ENCODE assay signal across 9 mouse cellular contexts in genomic region chr2:93811812-93812211, GRCm38 (mm10). TPM values are rescaled to one million over a fixed set of nuclear protein-coding genes. Genes with fewer than 3 reads are reported as not detected.
DNase-seq lines count a peak whose midpoint lies in the region; ATAC-seq and TF ChIP-seq lines count a peak whose summit lies in the region.
"Had no signal": no experiment of that assay in that cellular context is flagged by ENCODE, and none has a peak within 500 bp of the region (broad histone marks: within the 10 kb centered on the region; RNA-seq: fewer than 3 reads in every experiment).

No protein-coding gene starts in this region.

- H3K9ac ChIP-seq in embryonic facial prominence, embryonic 14.5 days (ENCODE audit: low read depth, low read length): no peak overlapping the region
- no peak overlapping the region for H3K9ac ChIP-seq in liver, adult 2 months (ENCODE audit: low read depth, low read length)

- no peaks in the 10 kb centered on the region for H3K9me3 ChIP-seq in embryonic facial prominence, embryonic 14.5 days (ENCODE audit: control insufficient read depth, low read length)

- peaks cover 63% of the 10 kb centered on the region for H3K36me3 ChIP-seq in embryonic facial prominence, embryonic 14.5 days (ENCODE audit: control insufficient read depth, insufficient read depth, low read length)
- peaks cover 12% of the 10 kb centered on the region; the same call in 1 of the 2 replicates for H3K36me3 ChIP-seq in liver, adult 2 months (ENCODE audit: control insufficient read depth, insufficient read depth, low read length)

- no peak overlapping the region for H3K27ac ChIP-seq in left cerebral cortex, adult 2 months
- H3K27ac ChIP-seq in bone marrow, adult 2 months (ENCODE audit: control insufficient read depth, insufficient read depth, low read depth, low read length, poor library complexity): no peak overlapping the region
- no peak overlapping the region for H3K27ac ChIP-seq in embryonic facial prominence, embryonic 14.5 days (replicated peaks; ENCODE audit: low read depth, low read length)
- H3K27ac ChIP-seq in liver, adult 2 months (replicated peaks; ENCODE audit: insufficient read depth, low read depth, low read length): no peak overlapping the region

- no peak for TF ChIP-seq POLR2A in bone marrow, adult 2 months (IDR thresholded peaks at IDR 0.05; ENCODE audit: borderline replicate concordance, control insufficient read depth, low read depth, low read length)
- TF ChIP-seq POLR2A in liver, adult 2 months (IDR thresholded peaks at IDR 0.05; ENCODE audit: extremely low read depth, insufficient read depth, low read length): no peak

- no peak overlapping the region for H3K4me2 ChIP-seq in embryonic facial prominence, embryonic 14.5 days (ENCODE audit: low read depth, low read length)

- WGBS in bone marrow, adult 2 months: 29% methylated on average over 4 of the region's 4 CpGs
- WGBS in embryonic facial prominence, embryonic 14.5 days: 28% methylated on average over 4 of the region's 4 CpGs
- WGBS in liver, adult 2 months: 34% methylated on average over 4 of the region's 4 CpGs

- H3K4me1 ChIP-seq in bone marrow, adult 2 months (ENCODE audit: control insufficient read depth, insufficient read depth, low read length): no peaks in the 10 kb centered on the region
- H3K4me1 ChIP-seq in embryonic facial prominence, embryonic 14.5 days (ENCODE audit: control insufficient read depth, insufficient read depth, low read length): no peaks in the 10 kb centered on the region
- no peaks in the 10 kb centered on the region for H3K4me1 ChIP-seq in liver, adult 2 months (ENCODE audit: control insufficient read depth, insufficient read depth, low read length)

- H3K4me3 ChIP-seq in left cerebral cortex, adult 2 months: no peak overlapping the region
- no peak overlapping the region for H3K4me3 ChIP-seq in bone marrow, adult 2 months (replicated peaks; ENCODE audit: control insufficient read depth, low read depth, low read length)
- H3K4me3 ChIP-seq in embryonic facial prominence, embryonic 14.5 days (ENCODE audit: low read depth, low read length): no peak overlapping the region
- H3K4me3 ChIP-seq in liver, adult 2 months (ENCODE audit: insufficient read depth, low read depth, low read length): no peak overlapping the region

- intact Hi-C loops in left cerebral cortex, adult 2 months (cut with DNase I): loop anchor here (10.0 kb wide), 1 partner anchor 337 kb away; no protein-coding TSS in a partner anchor

- H3K79me2 ChIP-seq in liver, adult 2 months (ENCODE audit: control insufficient read depth, insufficient read depth, low read length): no peaks in the 10 kb centered on the region; the same call in 1 of the 2 replicates

- DNase-seq in adrenal gland, adult 18-20 months (ENCODE audit: low spot score in 2 of 2): peak; percentile 57 to 71
- DNase-seq in adrenal gland, adult 8-10 months: no peak
- peak; percentile 43 to 64 for DNase-seq in left cerebral cortex, adult 2 months (ENCODE audit: extremely low spot score in 1 of 2, low spot score in 2 of 2)
- no peak for DNase-seq in left cerebral cortex, adult 11 months (ENCODE audit: low spot score)
- DNase-seq in embryonic facial prominence, embryonic 14.5 days (ENCODE audit: low spot score): peak; percentile 43
- DNase-seq in liver, adult 2 months (ENCODE audit: extremely low read depth, low read depth, low spot score): peak; percentile 31
- peak; percentile 34 for DNase-seq in skeletal muscle tissue, adult 2 months (ENCODE audit: low read depth, low spot score)

- ATAC-seq in embryonic facial prominence, embryonic 14.5 days (ENCODE audit: low read depth): no peak

- H3K27me3 ChIP-seq in embryonic facial prominence, embryonic 14.5 days (replicated peaks; ENCODE audit: control insufficient read depth, insufficient read depth, low read length): no peaks in the 10 kb centered on the region
- H3K27me3 ChIP-seq in liver, adult 2 months (ENCODE audit: control insufficient read depth, insufficient read depth, low read length): no peaks in the 10 kb centered on the region

- TF ChIP-seq CTCF in left cerebral cortex, adult 2 months (IDR thresholded peaks at IDR 0.05): peak; percentile 95
- TF ChIP-seq CTCF in bone marrow, adult 2 months (IDR thresholded peaks at IDR 0.05; ENCODE audit: control insufficient read depth, insufficient read depth, low read length): peak; percentile 93
- peak; percentile 86 for TF ChIP-seq CTCF in liver, adult 2 months (IDR thresholded peaks at IDR 0.05; ENCODE audit: low read depth, low read length)

RNA-seq across cellular contexts. Expression of gene Ext2, which starts 10.6 kb away (rescaled TPM):
- total RNA-seq in adrenal gland, adult 18-20 months (2021): 10 to 100 TPM; 65.3 to 98.1 TPM
- total RNA-seq in adrenal gland, adult 8-10 months (2022): 100 to 1,000 TPM in 3 of 4 experiments, 10 to 100 TPM in 1; 98.9 to 144 (median 104) TPM
- total RNA-seq in left cerebral cortex, adult 2 months (2021): 10 to 100 TPM; 50.6 to 57.4 TPM
- 6.5 and 10.8 TPM in 2 replicates for polyA plus RNA-seq in bone marrow, adult 2 months (2011; ENCODE audit: insufficient read depth, insufficient read length, low replicate concordance, missing spikeins)
- 115 and 126 TPM in 2 replicates for polyA plus RNA-seq in embryonic facial prominence, embryonic 14.5 days (2014; fragmentation: Nextera tagmentation; extraction: Ambion mirVana)
- total RNA-seq in liver, adult 2 months (2014; rRNA removed): 14.1 and 21.5 TPM in 2 replicates
- 19.1 and 21.6 TPM in 2 replicates for polyA plus RNA-seq in liver, adult 2 months (2012; rRNA removed)

RNA-seq across cellular contexts. Expression of gene Accs, which starts 37.9 kb away (rescaled TPM):
- 1 to 10 TPM; 6.1 to 6.9 TPM for total RNA-seq in adrenal gland, adult 18-20 months (2021)
- 10 to 100 TPM; 11.8 to 20.3 (median 15.2) TPM for total RNA-seq in adrenal gland, adult 8-10 months (2022)
- 1 to 10 TPM; 2.0 to 3.4 TPM for total RNA-seq in left cerebral cortex, adult 2 months (2021)
- polyA plus RNA-seq in bone marrow, adult 2 months (2011; ENCODE audit: insufficient read depth, insufficient read length, low replicate concordance, missing spikeins): 5.9 and 6.3 TPM in 2 replicates
- polyA plus RNA-seq in embryonic facial prominence, embryonic 14.5 days (2014; fragmentation: Nextera tagmentation; extraction: Ambion mirVana): 5.7 and 7.0 TPM in 2 replicates
- 3.4 and 4.1 TPM in 2 replicates for total RNA-seq in liver, adult 2 months (2014; rRNA removed)
- polyA plus RNA-seq in liver, adult 2 months (2012; rRNA removed): 4.0 and 7.2 TPM in 2 replicates

RNA-seq across cellular contexts. Expression of gene Accsl, which starts 57.1 kb away (rescaled TPM):
- under 1 TPM; 0.40 to 0.74 TPM for total RNA-seq in adrenal gland, adult 18-20 months (2021)
- under 1 TPM in 3 of 4 experiments, not detected in 1; 0.25 to 0.49 (median 0.38) TPM for total RNA-seq in adrenal gland, adult 8-10 months (2022)
- under 1 TPM; 0.47 to 0.68 TPM for total RNA-seq in left cerebral cortex, adult 2 months (2021)
- polyA plus RNA-seq in bone marrow, adult 2 months (2011; ENCODE audit: insufficient read depth, insufficient read length, low replicate concordance, missing spikeins): 3.2 TPM in 1 of 2 replicates, not detected in the other
- 0.53 TPM in 1 of 2 replicates, not detected in the other for polyA plus RNA-seq in embryonic facial prominence, embryonic 14.5 days (2014; fragmentation: Nextera tagmentation; extraction: Ambion mirVana)
- total RNA-seq in liver, adult 2 months (2014; rRNA removed): not detected in 2 replicates
- not detected in 2 replicates for polyA plus RNA-seq in liver, adult 2 months (2012; rRNA removed)
- total RNA-seq: layer of hippocampus, adult 18-20 months had no signal

Comparison
In these comparisons a context has a peak if more than half of its experiments do, and no peak if none do; other contexts are left out.
1. DNase-seq: peak in adrenal gland, adult 18-20 months (2 of 2), left cerebral cortex, adult 2 months (2 of 2), embryonic facial prominence, embryonic 14.5 days (single experiment), liver, adult 2 months (single experiment) and skeletal muscle tissue, adult 2 months (single experiment); none in adrenal gland, adult 8-10 months (single experiment) and left cerebral cortex, adult 11 months (single experiment).
2. Peak in every context shown above with its lines, with median percentiles within 50 percentile points of each other: CTCF ChIP-seq.